In genomic region chr12:89074551-89075295, GRCm38 (mm10) we compare ENCODE assay signal across 11 mouse cellular contexts.
DNase-seq lines count a peak whose midpoint lies in the region; ATAC-seq and TF ChIP-seq lines count a peak whose summit lies in the region.
"Had no signal": no experiment of that assay in that cellular context is flagged by ENCODE, and none has a peak within 500 bp of the region (broad histone marks: within the 10 kb centered on the region; RNA-seq: fewer than 3 reads in every experiment).

No protein-coding gene starts in this region.

- no peaks in the 10 kb centered on the region for H3K9me3 ChIP-seq in neural tube, embryonic 13.5 days
- no peaks in the 10 kb centered on the region for H3K9me3 ChIP-seq in midbrain, embryonic 12.5 days
- H3K9me3 ChIP-seq in intestine, postnatal 0 days (ENCODE audit: control insufficient read depth): no peaks in the 10 kb centered on the region
- H3K9me3 ChIP-seq: embryonic facial prominence, embryonic 12.5 days had no signal

- no peak overlapping the region for H3K4me2 ChIP-seq in neural tube, embryonic 13.5 days
- H3K4me2 ChIP-seq in midbrain, embryonic 12.5 days (replicated peaks): peak overlapping the region; percentile 29
- H3K4me2 ChIP-seq in intestine, postnatal 0 days (replicated peaks; ENCODE audit: low read depth): no peak overlapping the region
- H3K4me2 ChIP-seq: embryonic facial prominence, embryonic 12.5 days had no signal

- peak overlapping the region; percentile 14 for H3K27ac ChIP-seq in neural tube, embryonic 13.5 days (replicated peaks)
- H3K27ac ChIP-seq in midbrain, embryonic 12.5 days (replicated peaks): peak overlapping the region; percentile 52
- H3K27ac ChIP-seq in intestine, postnatal 0 days (ENCODE audit: low read depth, low read length): no peak overlapping the region
- H3K27ac ChIP-seq: embryonic facial prominence, embryonic 12.5 days; macrophage had no signal

- H3K9ac ChIP-seq in neural tube, embryonic 13.5 days: no peak overlapping the region
- no peak overlapping the region for H3K9ac ChIP-seq in midbrain, embryonic 12.5 days (replicated peaks)
- H3K9ac ChIP-seq in intestine, postnatal 0 days (ENCODE audit: low read depth, low read length): no peak overlapping the region
- H3K9ac ChIP-seq: embryonic facial prominence, embryonic 12.5 days had no signal

- no peaks in the 10 kb centered on the region for H3K36me3 ChIP-seq in neural tube, embryonic 13.5 days
- H3K36me3 ChIP-seq in midbrain, embryonic 12.5 days: no peaks in the 10 kb centered on the region
- H3K36me3 ChIP-seq in intestine, postnatal 0 days (ENCODE audit: control insufficient read depth, insufficient read depth): no peaks in the 10 kb centered on the region
- H3K36me3 ChIP-seq: embryonic facial prominence, embryonic 12.5 days had no signal

- ATAC-seq in neural tube, embryonic 13.5 days (ENCODE audit: low read depth): no peak
- peak; percentile 81 for ATAC-seq in midbrain, embryonic 12.5 days (ENCODE audit: low FRiP score, low read depth)
- ATAC-seq in intestine, postnatal 0 days: no peak

- peaks cover 9% of the 10 kb centered on the region for H3K4me1 ChIP-seq in neural tube, embryonic 13.5 days (replicated peaks)
- H3K4me1 ChIP-seq in midbrain, embryonic 12.5 days: peaks cover 21% of the 10 kb centered on the region
- H3K4me1 ChIP-seq in intestine, postnatal 0 days (replicated peaks; ENCODE audit: control insufficient read depth, insufficient read depth, low read length): no peaks in the 10 kb centered on the region
- H3K4me1 ChIP-seq: embryonic facial prominence, embryonic 12.5 days had no signal

- no peak for DNase-seq in neural tube, embryonic 10.5 days (ENCODE audit: extremely low spot score, low spot score)
- DNase-seq in layer of hippocampus, adult 18-20 months (ENCODE audit: low spot score in 2 of 2): peak; percentile 28 to 61
- DNase-seq in right cerebral cortex, postnatal 36 days (ENCODE audit: low spot score in 2 of 2): peak; percentile 18 to 56
- no peak for DNase-seq in thymus, postnatal 36 days
- no peak for DNase-seq in ovary, postnatal 36 days (ENCODE audit: low spot score)
- DNase-seq: kidney, adult 11 months had no signal

- no peaks in the 10 kb centered on the region for H3K27me3 ChIP-seq in neural tube, embryonic 13.5 days
- H3K27me3 ChIP-seq in midbrain, embryonic 12.5 days: no peaks in the 10 kb centered on the region
- H3K27me3 ChIP-seq in intestine, postnatal 0 days (replicated peaks; ENCODE audit: control insufficient read depth, insufficient read depth, low read length): no peaks in the 10 kb centered on the region
- H3K27me3 ChIP-seq: embryonic facial prominence, embryonic 12.5 days had no signal

- H3K4me3 ChIP-seq in neural tube, embryonic 13.5 days: no peak overlapping the region
- no peak overlapping the region for H3K4me3 ChIP-seq in midbrain, embryonic 12.5 days
- H3K4me3 ChIP-seq in intestine, postnatal 0 days (ENCODE audit: low read depth, low read length): no peak overlapping the region
- H3K4me3 ChIP-seq: embryonic facial prominence, embryonic 12.5 days had no signal

- no peak for TF ChIP-seq CTCF in intestine, postnatal 0 days (IDR thresholded peaks at IDR 0.05; ENCODE audit: low read depth)

- WGBS in neural tube, embryonic 13.5 days: 56% methylated on average over 10 of the region's 10 CpGs
- WGBS in midbrain, embryonic 12.5 days: 9% methylated on average over 10 of the region's 10 CpGs
- WGBS in intestine, postnatal 0 days: 50% methylated on average over 10 of the region's 10 CpGs

Comparison
In these comparisons a context has a peak if more than half of its experiments do, and no peak if none do; other contexts are left out.
1. DNase-seq: peak in layer of hippocampus, adult 18-20 months (2 of 2) and right cerebral cortex, postnatal 36 days (2 of 2); none in neural tube, embryonic 10.5 days (single experiment), thymus, postnatal 36 days (0 of 2) and ovary, postnatal 36 days (single experiment).